Mouse (Mus musculus) spleen, embryonic (tissue): Measurements from ENCODE around the gene Letmd1.
"Not testable (repeated sequence)": the region's sequence is repeated elsewhere in the genome, so short reads cannot be mapped to it uniquely, and the experiment has no call there.

Experiments used
- CTCF ChIA-PET: fragments of 350-600 bp; sonication (Branson Sonifier 250); formaldehyde crosslinking; loops from one replicate; lab custom pipeline; 2022; lab: Charles Lee

Letmd1 gene

GRCm38 (mm10) chr15:100494647-100495046, 25.8 kb downstream of the Letmd1 start:
- CTCF ChIA-PET: interaction anchor here (0.5 kb wide), 1 partner anchor 738 kb away, joined by 3 read pairs; no protein-coding TSS in a partner anchor

- CTCF ChIA-PET: no interaction called here
Measured at GRCm38 (mm10) chr15:100495102-100495501, 26.3 kb downstream of the Letmd1 start, which contains the start of gene Csrnp2. Csrnp2 (minus strand) TSS chr15:100495488.

- CTCF ChIA-PET: not testable (repeated sequence)
Measured at GRCm38 (mm10) chr15:100499506-100499905, 30.7 kb downstream of the Letmd1 start.

- CTCF ChIA-PET: no interaction called here
Measured at GRCm38 (mm10) chr15:100508454-100509167, 39.8 kb downstream of the Letmd1 start.

GRCm38 (mm10) chr15:100510072-100510471, 41.2 kb downstream of the Letmd1 start:
- CTCF ChIA-PET: no interaction called here

- CTCF ChIA-PET: no interaction called here
Measured at GRCm38 (mm10) chr15:100513387-100513786, 44.6 kb downstream of the Letmd1 start.

GRCm38 (mm10) chr15:100515121-100515520, 46.3 kb downstream of the Letmd1 start:
- CTCF ChIA-PET: interaction anchor here (0.5 kb wide), 1 partner anchor 10 kb away, joined by 3 read pairs; no protein-coding TSS in a partner anchor

- CTCF ChIA-PET: no interaction called here
Measured at GRCm38 (mm10) chr15:100520306-100520705, 51.5 kb downstream of the Letmd1 start.

- CTCF ChIA-PET: interaction anchor here (0.6 kb wide), 1 partner anchor 11 kb away, joined by 3 read pairs; no protein-coding TSS in a partner anchor
Measured at GRCm38 (mm10) chr15:100525405-100525804, 56.6 kb downstream of the Letmd1 start.

GRCm38 (mm10) chr15:100527900-100528299, 59.1 kb downstream of the Letmd1 start:
- CTCF ChIA-PET: interaction anchor here (0.6 kb wide), 1 partner anchor 10 kb away, joined by 3 read pairs; no protein-coding TSS in a partner anchor
